In the genomic region with DNA sequence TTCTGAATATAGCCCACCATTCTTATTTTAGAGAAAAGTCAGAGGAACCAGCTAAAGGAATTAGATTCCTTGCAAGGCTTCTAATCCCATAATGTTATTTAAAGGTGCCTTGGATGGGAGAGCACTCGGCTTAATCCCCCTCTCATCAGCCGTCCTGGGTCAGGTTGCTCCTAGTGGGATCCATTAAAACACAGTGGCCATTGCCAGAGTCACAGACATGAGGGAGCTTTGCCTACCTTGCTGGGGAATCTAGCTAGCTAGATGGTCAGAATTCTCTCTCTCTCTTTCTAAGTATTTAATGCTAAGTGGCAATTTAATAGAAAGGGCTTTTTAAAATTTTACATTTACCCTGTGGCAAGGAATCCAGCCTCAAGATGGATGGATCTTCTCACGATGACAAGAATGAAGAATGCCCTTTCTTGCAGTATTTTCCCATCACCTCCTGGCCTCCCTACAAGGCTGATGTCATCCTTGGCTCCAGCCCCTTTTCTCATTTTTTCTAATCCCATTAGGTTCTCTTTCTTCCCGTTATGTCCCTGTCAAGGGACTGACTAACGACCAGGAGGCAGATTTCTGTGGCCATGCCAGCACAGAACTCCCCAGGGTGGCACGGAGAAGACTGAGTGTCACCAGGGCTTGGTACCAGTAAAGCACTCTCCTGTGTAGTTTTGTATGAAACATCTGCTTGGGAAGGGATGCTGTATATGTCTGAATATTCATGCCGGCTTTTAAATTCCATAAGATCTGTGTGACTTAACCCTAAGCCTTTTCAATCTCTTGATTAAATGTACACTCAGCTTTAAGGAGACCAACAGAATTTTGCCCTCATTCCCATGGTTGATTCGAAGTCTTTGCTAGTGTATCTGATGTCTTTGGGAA, we compare ENCODE assay signal across 12 mouse cellular contexts.
DNase-seq lines count a peak whose midpoint lies in the region; ATAC-seq and TF ChIP-seq lines count a peak whose summit lies in the region.
"Had no signal": no experiment of that assay in that cellular context is flagged by ENCODE, and none has a peak within 500 bp of the region (broad histone marks: within the 10 kb centered on the region; RNA-seq: fewer than 3 reads in every experiment).

No protein-coding gene starts in this region.

- H3K9me3 ChIP-seq in heart, embryonic 12.5 days (replicated peaks), result 0 out of 2 replicates have a peak, but pooled peaks cover 3% of the 10 kb centered on the region
- no peaks in the 10 kb centered on the region for H3K9me3 ChIP-seq in forebrain, embryonic 14.5 days (replicated peaks; ENCODE audit: control insufficient read depth, low read length)
- 0 out of 2 replicates have a peak, but pooled peaks cover 4% of the 10 kb centered on the region for H3K9me3 ChIP-seq in hindbrain, embryonic 12.5 days (replicated peaks)
- peaks cover 7% of the 10 kb centered on the region; the same call in 1 of the 2 replicates for H3K9me3 ChIP-seq in neural tube, embryonic 13.5 days
- 0 out of 2 replicates have a peak, but pooled peaks cover under 1% of the 10 kb centered on the region for H3K9me3 ChIP-seq in liver, postnatal 0 days (ENCODE audit: low read length)
- H3K9me3 ChIP-seq: liver, embryonic 13.5 days had no signal

- H3K27me3 ChIP-seq in heart, embryonic 12.5 days (replicated peaks), result no peaks in the 10 kb centered on the region
- no peaks in the 10 kb centered on the region for H3K27me3 ChIP-seq in forebrain, embryonic 14.5 days (replicated peaks; ENCODE audit: control insufficient read depth, insufficient read depth, low read length)
- H3K27me3 ChIP-seq in hindbrain, embryonic 12.5 days, result no peaks in the 10 kb centered on the region
- no peaks in the 10 kb centered on the region for H3K27me3 ChIP-seq in neural tube, embryonic 13.5 days
- peaks cover 12% of the 10 kb centered on the region for H3K27me3 ChIP-seq in liver, postnatal 0 days (ENCODE audit: insufficient read depth, low read length)
- H3K27me3 ChIP-seq: liver, embryonic 13.5 days had no signal

- peaks cover 9% of the 10 kb centered on the region; the same call in 1 of the 2 replicates for H3K4me1 ChIP-seq in heart, embryonic 12.5 days (replicated peaks)
- peaks cover 26% of the 10 kb centered on the region for H3K4me1 ChIP-seq in forebrain, embryonic 14.5 days (ENCODE audit: control insufficient read depth, insufficient read depth, low read length)
- peaks cover 14% of the 10 kb centered on the region for H3K4me1 ChIP-seq in hindbrain, embryonic 12.5 days
- peaks cover 36% of the 10 kb centered on the region for H3K4me1 ChIP-seq in neural tube, embryonic 13.5 days (replicated peaks)
- H3K4me1 ChIP-seq in liver, postnatal 0 days (ENCODE audit: insufficient read depth), result no peaks in the 10 kb centered on the region
- H3K4me1 ChIP-seq: liver, embryonic 13.5 days had no signal

- no peaks in the 10 kb centered on the region for H3K36me3 ChIP-seq in heart, embryonic 12.5 days
- no peaks in the 10 kb centered on the region for H3K36me3 ChIP-seq in forebrain, embryonic 14.5 days (ENCODE audit: control insufficient read depth, insufficient read depth, low read length)
- no peaks in the 10 kb centered on the region for H3K36me3 ChIP-seq in hindbrain, embryonic 12.5 days
- no peaks in the 10 kb centered on the region for H3K36me3 ChIP-seq in neural tube, embryonic 13.5 days
- H3K36me3 ChIP-seq in liver, postnatal 0 days (replicated peaks; ENCODE audit: insufficient read depth, low read length), result no peaks in the 10 kb centered on the region
- H3K36me3 ChIP-seq: liver, embryonic 13.5 days had no signal

- no peak overlapping the region for H3K9ac ChIP-seq in heart, embryonic 12.5 days
- no peak overlapping the region for H3K9ac ChIP-seq in forebrain, embryonic 14.5 days (ENCODE audit: low read length)
- H3K9ac ChIP-seq in hindbrain, embryonic 12.5 days, result no peak overlapping the region
- no peak overlapping the region for H3K9ac ChIP-seq in neural tube, embryonic 13.5 days
- no peak overlapping the region for H3K9ac ChIP-seq in liver, postnatal 0 days (replicated peaks)
- H3K9ac ChIP-seq: liver, embryonic 13.5 days had no signal

- WGBS in heart, embryonic 12.5 days, result 56% methylated on average over 8 of the region's 8 CpGs
- WGBS in forebrain, embryonic 14.5 days, result 16% methylated on average over 8 of the region's 8 CpGs
- WGBS in hindbrain, embryonic 12.5 days, result 44% methylated on average over 8 of the region's 8 CpGs
- 35% methylated on average over 8 of the region's 8 CpGs for WGBS in neural tube, embryonic 13.5 days
- 58% methylated on average over 8 of the region's 8 CpGs for WGBS in liver, postnatal 0 days (ENCODE audit: insufficient replicate concordance)

- peak; percentile 34 for DNase-seq in heart, adult 8-10 months (ENCODE audit: low spot score)
- DNase-seq in forebrain, embryonic 14.5 days (ENCODE audit: low spot score), result peak; percentile 73
- DNase-seq in liver, postnatal 0 days, result no peak
- no peak for DNase-seq in right cerebral cortex, postnatal 10 days (ENCODE audit: low spot score in 2 of 2)
- DNase-seq: adrenal gland, adult 8-10 months; kidney, adult 18-20 months; liver, embryonic 13.5 days; spleen, adult 18-20 months; thymus, postnatal 25 days had no signal

- no peak for TF ChIP-seq CTCF in liver, postnatal 0 days (IDR thresholded peaks at IDR 0.05; ENCODE audit: low read depth)

- no peak overlapping the region for H3K4me2 ChIP-seq in heart, embryonic 12.5 days
- no peak overlapping the region for H3K4me2 ChIP-seq in forebrain, embryonic 14.5 days (ENCODE audit: low read length)
- H3K4me2 ChIP-seq in hindbrain, embryonic 12.5 days (replicated peaks), result no peak overlapping the region
- H3K4me2 ChIP-seq in neural tube, embryonic 13.5 days, result no peak overlapping the region
- H3K4me2 ChIP-seq in liver, postnatal 0 days (ENCODE audit: low read depth, low read length), result no peak overlapping the region
- H3K4me2 ChIP-seq: liver, embryonic 13.5 days had no signal

- no peak for TF ChIP-seq EP300 in liver, postnatal 0 days (IDR thresholded peaks at IDR 0.05; ENCODE audit: low read depth)

- no peak overlapping the region for H3K27ac ChIP-seq in heart, embryonic 12.5 days (ENCODE audit: poor library complexity, severe bottlenecking)
- H3K27ac ChIP-seq in forebrain, embryonic 14.5 days (ENCODE audit: low read depth, low read length), result peak overlapping the region; percentile 55; the same call in 1 of the 2 replicates
- peak overlapping the region; percentile 72 for H3K27ac ChIP-seq in hindbrain, embryonic 12.5 days
- H3K27ac ChIP-seq in neural tube, embryonic 13.5 days (replicated peaks), result peak overlapping the region; percentile 78
- no peak overlapping the region for H3K27ac ChIP-seq in liver, postnatal 0 days (ENCODE audit: low read depth)
- H3K27ac ChIP-seq: liver, embryonic 13.5 days had no signal

- ATAC-seq in heart, embryonic 12.5 days (ENCODE audit: insufficient number of reproducible peaks, low FRiP score), result no peak
- peak; percentile 87 for ATAC-seq in forebrain, embryonic 14.5 days
- ATAC-seq in hindbrain, embryonic 12.5 days (ENCODE audit: low FRiP score), result peak; percentile 80
- peak; percentile 89 for ATAC-seq in neural tube, embryonic 13.5 days (ENCODE audit: low read depth)
- no peak for ATAC-seq in liver, postnatal 0 days

- no peak overlapping the region for H3K4me3 ChIP-seq in heart, embryonic 12.5 days
- no peak overlapping the region for H3K4me3 ChIP-seq in forebrain, embryonic 14.5 days (ENCODE audit: low read depth, low read length)
- no peak overlapping the region for H3K4me3 ChIP-seq in hindbrain, embryonic 12.5 days
- no peak overlapping the region for H3K4me3 ChIP-seq in neural tube, embryonic 13.5 days
- no peak overlapping the region for H3K4me3 ChIP-seq in liver, postnatal 0 days (ENCODE audit: low read depth, low read length)
- H3K4me3 ChIP-seq: liver, embryonic 13.5 days had no signal

Comparison
In these comparisons a context has a peak if more than half of its experiments do, and no peak if none do; other contexts are left out.
1. DNase-seq: peak in heart, adult 8-10 months (single experiment) and forebrain, embryonic 14.5 days (single experiment); none in liver, postnatal 0 days (single experiment) and right cerebral cortex, postnatal 10 days (0 of 2).
2. ATAC-seq: peak in forebrain, embryonic 14.5 days (single experiment), hindbrain, embryonic 12.5 days (single experiment) and neural tube, embryonic 13.5 days (single experiment); none in heart, embryonic 12.5 days (single experiment) and liver, postnatal 0 days (single experiment).
3. H3K27ac ChIP-seq: peak in forebrain, embryonic 14.5 days (single experiment), hindbrain, embryonic 12.5 days (single experiment) and neural tube, embryonic 13.5 days (single experiment); none in heart, embryonic 12.5 days (single experiment) and liver, postnatal 0 days (single experiment).